Mouse (Mus musculus): ENCODE data around the gene Olfr1046. TPM values are rescaled to one million over a fixed set of nuclear protein-coding genes. Genes with fewer than 3 reads are reported as not detected.
"Not testable (repeated sequence)": the region's sequence is repeated elsewhere in the genome, so short reads cannot be mapped to it uniquely, and the experiment has no call there.

Olfr1046 gene
- total RNA-seq (2021): not detected

- intact Hi-C loops (cut with DNase I): no loop called here
- DNase-seq (ENCODE audit: low spot score): no peak
Measured at GRCm38 (mm10) chr2:86219214-86219613, at the start of gene Olfr1046. TSS of gene Olfr1046 (minus strand) at chr2:86219314.

GRCm38 (mm10) chr2:86258228-86258627 is 39.1 kb upstream of the Olfr1046 start, which contains the start of gene Olfr1049:
TSS of gene Olfr1049 (minus strand) at chr2:86258328.
- intact Hi-C loops (cut with DNase I); DNase-seq (ENCODE audit: low spot score): not testable (repeated sequence)

- DNase-seq (ENCODE audit: low spot score): no peak
- intact Hi-C loops (cut with DNase I): no loop called here
Measured at GRCm38 (mm10) chr2:86240189-86240588, 21.1 kb upstream of the Olfr1046 start, which contains the start of gene Olfr1048. TSS of gene Olfr1048 (minus strand) at chr2:86240289.

DNA sequence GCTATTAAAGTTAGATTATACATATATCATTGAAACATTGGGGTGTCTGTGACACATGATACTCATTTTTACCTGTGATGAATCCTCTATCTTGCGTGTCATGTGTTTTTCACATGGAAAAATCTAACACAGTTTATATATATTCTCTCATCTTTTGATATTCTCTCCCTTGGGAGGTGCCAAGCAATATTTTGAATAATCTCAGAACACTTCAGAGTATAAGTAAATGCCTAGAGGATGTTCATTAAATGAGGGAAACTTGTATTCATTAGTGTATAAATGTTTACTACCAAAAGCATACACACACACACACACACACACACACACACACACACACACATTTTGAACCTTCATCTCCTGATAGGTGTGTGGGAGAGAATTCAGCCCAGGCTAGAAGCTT is 12.2 kb upstream of the Olfr1046 start, which contains the start of gene Olfr1047:
Gene Olfr1047 (minus strand): TSS at position 101 of the 400 bp plus-strand sequence.
- DNase-seq (ENCODE audit: low spot score): no peak
- intact Hi-C loops (cut with DNase I): no loop called here

DNA sequence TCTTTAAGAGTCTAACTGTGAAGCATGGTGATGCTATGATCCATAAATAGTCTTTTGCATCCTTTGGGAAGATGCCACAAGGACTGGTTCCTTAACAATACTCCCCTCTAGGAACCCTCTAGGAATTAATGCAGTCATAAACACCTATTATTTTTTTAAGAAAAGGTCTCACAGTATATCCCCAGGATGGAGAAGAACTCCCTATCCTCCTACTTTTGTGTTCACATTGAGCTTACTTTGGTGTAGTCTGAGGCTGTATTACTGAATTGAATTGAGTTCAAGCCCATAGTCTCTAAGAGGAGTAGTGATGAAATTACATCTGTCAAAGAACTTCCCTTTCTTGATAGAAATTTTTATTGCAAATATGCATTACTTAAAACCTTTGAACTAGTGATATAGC is 16.2 kb downstream of the Olfr1046 start, which contains the start of gene Olfr1045:
Gene Olfr1045 (minus strand): TSS at position 101 of the 400 bp plus-strand sequence.
- no peak for DNase-seq (ENCODE audit: low spot score)
- intact Hi-C loops (cut with DNase I): no loop called here

DNA sequence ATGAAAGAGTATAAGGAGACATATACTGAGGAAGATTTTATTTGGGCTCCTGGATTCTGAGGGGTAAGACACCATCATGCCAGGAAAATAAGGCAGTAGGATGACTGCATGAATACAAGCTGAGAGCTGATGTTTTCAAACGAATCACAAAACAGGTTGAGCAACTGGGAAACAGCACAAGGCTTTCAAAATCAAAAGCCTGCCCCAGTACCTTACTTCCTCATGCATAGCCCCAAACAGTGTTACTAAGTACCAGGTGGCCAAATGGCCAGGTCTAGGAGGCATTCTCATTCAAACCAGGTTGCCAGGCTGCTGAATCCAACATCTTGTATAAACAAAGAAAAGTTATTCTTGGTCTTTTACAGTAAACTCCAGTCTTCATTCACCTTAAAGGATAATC is 23.3 kb downstream of the Olfr1046 start:
- intact Hi-C loops (cut with DNase I): no loop called here
- DNase-seq (ENCODE audit: low spot score): no peak

- intact Hi-C loops (cut with DNase I): no loop called here
Measured at GRCm38 (mm10) chr2:86185583-86185982, 33.5 kb downstream of the Olfr1046 start, which contains the start of gene Olfr52. TSS of gene Olfr52 (minus strand) at chr2:86185683.

DNA sequence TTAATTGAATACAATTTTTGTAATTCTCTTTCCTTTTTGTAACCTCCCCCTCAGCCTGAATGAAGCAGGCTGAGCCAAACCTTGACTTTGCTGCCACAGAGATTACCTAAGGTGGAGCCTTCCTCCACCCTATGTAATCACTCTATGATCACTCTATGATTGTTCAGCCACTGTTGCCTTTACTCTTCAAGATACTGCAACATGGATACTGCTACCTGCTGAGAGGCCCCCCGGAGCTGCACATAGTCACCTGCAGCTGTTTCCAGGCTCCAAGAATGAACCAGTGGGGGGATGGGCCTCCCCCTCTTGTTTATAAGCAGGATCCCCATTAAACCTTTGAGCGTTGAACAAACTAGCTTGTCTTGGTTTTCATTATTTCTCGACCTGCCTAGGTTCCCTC is 39.2 kb downstream of the Olfr1046 start:
- intact Hi-C loops (cut with DNase I): no loop called here
- DNase-seq (ENCODE audit: low spot score): no peak

More at GRCm38 (mm10) chr2:86185583-86185982, 33.5 kb downstream of the Olfr1046 start, which contains the start of gene Olfr52:
- DNase-seq (ENCODE audit: low spot score): no peak

GRCm38 (mm10) chr2:86177720-86178119 is 41.4 kb downstream of the Olfr1046 start, which contains the start of gene Olfr1044:
TSS of gene Olfr1044 (minus strand) at chr2:86177820.
- no peak for DNase-seq (ENCODE audit: low spot score)
- intact Hi-C loops (cut with DNase I): no loop called here

DNA sequence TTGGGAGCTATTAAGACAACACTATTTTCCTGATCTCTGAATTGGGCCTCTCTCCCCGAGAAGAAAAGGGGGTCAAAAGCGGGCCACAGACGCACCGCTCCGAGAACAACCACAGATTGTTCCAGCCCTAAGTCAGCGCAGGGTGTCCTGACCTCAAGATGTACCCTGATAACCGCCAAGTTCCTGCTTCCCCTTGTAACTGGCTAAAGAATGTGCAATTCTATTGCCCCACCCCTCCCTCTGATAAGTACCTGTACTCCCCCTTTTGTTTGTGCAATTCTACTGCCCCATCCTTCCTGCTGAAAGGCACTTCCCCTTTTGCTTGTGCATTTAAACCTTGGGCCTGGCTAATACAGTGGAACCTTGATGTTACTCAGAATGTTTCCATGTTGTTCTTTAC is 43.7 kb downstream of the Olfr1046 start:
- intact Hi-C loops (cut with DNase I); DNase-seq (ENCODE audit: low spot score): not testable (repeated sequence)

DNA sequence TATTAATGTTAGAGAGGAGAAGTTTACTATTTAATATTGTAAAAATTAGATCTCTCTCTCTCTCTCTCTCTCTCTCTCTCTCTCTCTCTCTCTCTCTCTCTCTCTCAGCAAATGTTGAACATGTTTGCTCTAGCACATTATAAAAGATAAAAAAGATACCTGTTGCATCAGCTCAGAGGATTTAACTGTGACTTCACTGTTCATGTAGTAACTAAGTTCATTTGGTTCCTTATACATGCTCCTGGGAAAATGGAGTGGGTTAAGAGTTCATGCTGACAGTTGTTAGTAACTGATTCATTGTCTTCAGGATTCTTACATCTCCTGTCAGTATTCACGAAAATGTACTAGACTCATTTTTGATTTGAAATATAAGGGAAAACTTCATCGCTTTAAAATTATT is 51.7 kb downstream of the Olfr1046 start, which contains the start of gene Olfr1043:
Gene Olfr1043 (minus strand): TSS at position 101 of the 400 bp plus-strand sequence.
- DNase-seq (ENCODE audit: low spot score): no peak
- intact Hi-C loops (cut with DNase I): no loop called here

Other genes with a start within 250 kb of the Olfr1046 start
- gene Olfr1029, start 245.4 kb downstream of the Olfr1046 start, total RNA-seq (2021): not detected
- not detected for gene Olfr1030, start 240.0 kb downstream of the Olfr1046 start, total RNA-seq (2021)
- gene Olfr1031, start 229.0 kb downstream of the Olfr1046 start, total RNA-seq (2021): not detected
- gene Olfr1032, start 213.8 kb downstream of the Olfr1046 start, total RNA-seq (2021): not detected
- gene Olfr1033, start 198.7 kb downstream of the Olfr1046 start, total RNA-seq (2021): 1 to 10 TPM; 5.3 to 6.2 TPM
- under 1 TPM; 0.14 to 0.16 TPM for gene Olfr1034, start 173.5 kb downstream of the Olfr1046 start, total RNA-seq (2021)
- gene Olfr1036, start 145.3 kb downstream of the Olfr1046 start, total RNA-seq (2021): not detected
- gene Olfr1037, start 131.9 kb downstream of the Olfr1046 start, total RNA-seq (2021): not detected
- gene Olfr1039, start 83.4 kb downstream of the Olfr1046 start, total RNA-seq (2021): not detected
- gene Olfr1040, start 72.6 kb downstream of the Olfr1046 start, total RNA-seq (2021): not detected
- gene Olfr1042, start 57.5 kb downstream of the Olfr1046 start, total RNA-seq (2021): not detected
- gene Olfr1043, start 51.8 kb downstream of the Olfr1046 start, total RNA-seq (2021): not detected
- gene Olfr1044, start 41.5 kb downstream of the Olfr1046 start, total RNA-seq (2021): not detected
- not detected for gene Olfr52, start 33.6 kb downstream of the Olfr1046 start, total RNA-seq (2021)
- not detected for gene Olfr1045, start 16.3 kb downstream of the Olfr1046 start, total RNA-seq (2021)
- not detected for gene Olfr1047, start 12.1 kb upstream of the Olfr1046 start, total RNA-seq (2021)
- not detected for gene Olfr1048, start 21.0 kb upstream of the Olfr1046 start, total RNA-seq (2021)
- gene Olfr1049, start 39.0 kb upstream of the Olfr1046 start, total RNA-seq (2021): not detected
- not detected for gene Olfr1051, start 59.8 kb upstream of the Olfr1046 start, total RNA-seq (2021)
- not detected for gene Olfr1052, start 73.1 kb upstream of the Olfr1046 start, total RNA-seq (2021)
- gene Olfr1053, start 96.0 kb upstream of the Olfr1046 start, total RNA-seq (2021): not detected
- not detected for gene Olfr1054, start 116.1 kb upstream of the Olfr1046 start, total RNA-seq (2021)
- gene Olfr1055, start 131.0 kb upstream of the Olfr1046 start, total RNA-seq (2021): not detected
- not detected for gene Olfr1056, start 143.2 kb upstream of the Olfr1046 start, total RNA-seq (2021)
- gene Olfr1057, start 159.1 kb upstream of the Olfr1046 start, total RNA-seq (2021): not detected
- not detected for gene Olfr1058, start 169.2 kb upstream of the Olfr1046 start, total RNA-seq (2021)
- gene Olfr1061, start 194.7 kb upstream of the Olfr1046 start, total RNA-seq (2021): not detected
- not detected for gene Olfr1062, start 207.4 kb upstream of the Olfr1046 start, total RNA-seq (2021)
- gene Olfr1065, start 231.3 kb upstream of the Olfr1046 start, total RNA-seq (2021): not detected
- gene Olfr1066, start 237.0 kb upstream of the Olfr1046 start, total RNA-seq (2021): not detected

All from heart, postnatal 25 days (tissue).